Mouse (Mus musculus): ENCODE data around the gene Erich6. TPM values are rescaled to one million over a fixed set of nuclear protein-coding genes. Genes with fewer than 3 reads are reported as not detected.
"Not testable (repeated sequence)": the region's sequence is repeated elsewhere in the genome, so short reads cannot be mapped to it uniquely, and the experiment has no call there.

The Erich6 gene
- polyA plus RNA-seq, 1 experiment from 2014 or later, result not detected

DNA sequence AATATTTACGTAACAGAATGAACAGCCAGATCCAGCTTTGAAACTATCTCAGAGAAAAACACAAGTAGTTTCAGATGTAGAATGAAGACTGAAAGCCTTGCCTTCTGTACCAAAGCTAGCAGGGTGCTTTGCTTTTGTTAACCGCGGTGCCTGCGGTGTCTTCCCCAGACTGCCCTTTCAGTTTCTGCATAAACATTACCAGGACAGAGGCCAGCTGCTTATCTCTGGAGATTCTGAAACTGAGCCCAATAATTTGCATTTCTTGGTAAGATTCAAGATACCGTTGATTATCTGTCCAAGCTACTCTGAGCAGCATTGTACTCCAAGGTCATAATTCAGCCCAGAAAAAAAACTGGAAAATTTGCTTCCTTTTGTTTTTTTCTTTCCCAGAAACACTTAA, 43.4 kb downstream of the Erich6 start:
- no peaks in the 10 kb centered on the region for H3K4me1 ChIP-seq (ENCODE audit: control insufficient read depth, insufficient read depth, low read length)
- H3K4me2 ChIP-seq (ENCODE audit: low read depth, low read length), result no peak overlapping the region
- no peak overlapping the region for H3K4me3 ChIP-seq (ENCODE audit: low read length)
- ATAC-seq, result no peak
- no peaks in the 10 kb centered on the region for H3K9me3 ChIP-seq (ENCODE audit: control insufficient read depth, low read length)
- no peak overlapping the region for H3K9ac ChIP-seq (ENCODE audit: low read depth, low read length)
- 52% methylated on average over 5 of the region's 5 CpGs for WGBS
- no peaks in the 10 kb centered on the region; the same call in 1 of the 2 replicates for H3K36me3 ChIP-seq (ENCODE audit: control insufficient read depth, insufficient read depth, low read length)
- H3K27ac ChIP-seq (ENCODE audit: low read length), result no peak overlapping the region
- no peaks in the 10 kb centered on the region for H3K27me3 ChIP-seq (replicated peaks; ENCODE audit: control insufficient read depth, insufficient read depth, low read length)

DNA sequence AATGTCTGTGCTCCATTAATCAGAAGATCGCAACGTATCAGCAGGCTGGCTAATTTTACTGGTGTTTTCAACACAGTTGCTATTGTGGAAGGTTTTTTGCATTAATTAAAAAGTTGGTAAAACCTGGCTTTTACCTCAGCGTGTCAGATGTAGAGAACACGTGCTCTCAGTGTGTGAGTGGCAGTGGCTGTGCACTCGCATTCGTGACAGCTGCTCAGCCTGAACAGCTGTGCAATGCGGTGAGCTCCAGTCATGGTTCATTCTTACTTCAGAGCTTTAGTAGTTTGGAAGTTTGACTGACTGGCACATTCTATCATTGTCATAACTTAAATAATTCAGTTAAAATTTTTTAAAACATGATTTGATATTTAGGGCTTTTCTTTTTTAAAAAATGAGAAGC, 44.3 kb downstream of the Erich6 start:
- not testable (repeated sequence) for H3K27me3 ChIP-seq (replicated peaks; ENCODE audit: control insufficient read depth, insufficient read depth, low read length); H3K9me3 ChIP-seq (ENCODE audit: control insufficient read depth, low read length); H3K4me1 ChIP-seq (ENCODE audit: control insufficient read depth, insufficient read depth, low read length); H3K36me3 ChIP-seq (ENCODE audit: control insufficient read depth, insufficient read depth, low read length); ATAC-seq; H3K4me3 ChIP-seq (ENCODE audit: low read length); H3K9ac ChIP-seq (ENCODE audit: low read depth, low read length); H3K4me2 ChIP-seq (ENCODE audit: low read depth, low read length); H3K27ac ChIP-seq (ENCODE audit: low read length)
- 76% methylated on average over 7 of the region's 7 CpGs for WGBS

DNA sequence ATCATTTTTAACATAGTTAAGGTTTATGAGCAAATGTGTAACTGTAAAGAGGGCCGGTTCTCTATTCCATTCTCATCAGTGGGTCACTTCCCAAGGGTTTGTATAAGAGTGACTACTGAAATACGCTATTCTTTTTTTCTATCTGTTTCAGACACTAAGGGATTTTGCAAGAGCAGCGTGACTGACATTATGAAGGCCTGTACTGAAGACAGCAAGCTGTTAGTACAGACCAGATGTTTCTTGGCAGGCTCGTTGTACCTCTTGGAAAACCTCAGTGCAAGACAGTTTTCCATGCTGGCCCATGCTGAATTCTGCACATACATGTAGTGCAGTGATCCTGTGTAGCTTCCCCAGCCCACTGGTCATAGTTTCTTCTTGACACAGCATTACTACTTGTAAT, 46.5 kb downstream of the Erich6 start:
- not testable (repeated sequence) for H3K9me3 ChIP-seq (ENCODE audit: control insufficient read depth, low read length); H3K27me3 ChIP-seq (replicated peaks; ENCODE audit: control insufficient read depth, insufficient read depth, low read length); H3K4me3 ChIP-seq (ENCODE audit: low read length); H3K36me3 ChIP-seq (ENCODE audit: control insufficient read depth, insufficient read depth, low read length); ATAC-seq; H3K4me2 ChIP-seq (ENCODE audit: low read depth, low read length); H3K4me1 ChIP-seq (ENCODE audit: control insufficient read depth, insufficient read depth, low read length); H3K9ac ChIP-seq (ENCODE audit: low read depth, low read length); H3K27ac ChIP-seq (ENCODE audit: low read length)
- WGBS, result 78% methylated on average over 4 of the region's 4 CpGs

DNA sequence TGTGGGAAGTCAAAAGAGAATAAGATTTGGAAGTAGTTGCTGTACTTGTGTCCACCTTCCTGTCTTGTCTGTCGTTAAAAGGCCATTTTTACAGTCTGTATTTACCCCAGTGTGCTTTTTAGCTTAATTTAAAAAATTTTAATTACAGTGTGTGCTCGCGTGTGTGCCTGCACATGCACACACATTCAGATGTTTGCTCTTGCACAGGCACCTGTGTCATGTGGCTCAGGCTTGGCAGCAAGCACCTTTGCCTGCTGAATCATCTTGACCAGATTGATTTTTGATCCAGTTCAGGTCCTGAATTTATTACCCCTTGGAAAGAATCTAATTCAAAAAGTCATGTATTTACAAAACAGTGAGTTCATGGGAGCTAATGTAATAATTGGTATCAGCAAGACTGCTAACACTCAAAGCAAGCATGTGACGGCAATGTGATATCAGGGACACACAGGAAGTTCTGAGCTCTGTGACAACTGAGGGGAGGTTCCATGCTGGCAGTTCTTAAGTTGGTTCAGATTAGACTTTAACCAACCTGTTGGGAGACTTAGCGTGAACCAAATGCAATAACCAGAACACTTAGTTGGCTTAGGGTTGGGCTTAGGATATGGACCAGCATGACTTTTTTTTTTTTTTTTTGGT, 54.1 kb downstream of the Erich6 start:
- no peaks in the 10 kb centered on the region for H3K27me3 ChIP-seq (replicated peaks; ENCODE audit: control insufficient read depth, insufficient read depth, low read length)
- no peak overlapping the region for H3K9ac ChIP-seq (ENCODE audit: low read depth, low read length)
- H3K36me3 ChIP-seq (ENCODE audit: control insufficient read depth, insufficient read depth, low read length), result 0 out of 2 replicates have a peak, but pooled peaks cover 2% of the 10 kb centered on the region
- H3K9me3 ChIP-seq (ENCODE audit: control insufficient read depth, low read length), result no peaks in the 10 kb centered on the region
- peak overlapping the region; percentile 20; the same call in 1 of the 2 replicates for H3K27ac ChIP-seq (ENCODE audit: low read length)
- no peak overlapping the region for H3K4me3 ChIP-seq (ENCODE audit: low read length)
- H3K4me2 ChIP-seq (ENCODE audit: low read depth, low read length), result no peak overlapping the region
- ATAC-seq, result peak; percentile 77
- 81% methylated on average over 5 of the region's 5 CpGs for WGBS
- H3K4me1 ChIP-seq (ENCODE audit: control insufficient read depth, insufficient read depth, low read length), result peaks cover 10% of the 10 kb centered on the region

DNA sequence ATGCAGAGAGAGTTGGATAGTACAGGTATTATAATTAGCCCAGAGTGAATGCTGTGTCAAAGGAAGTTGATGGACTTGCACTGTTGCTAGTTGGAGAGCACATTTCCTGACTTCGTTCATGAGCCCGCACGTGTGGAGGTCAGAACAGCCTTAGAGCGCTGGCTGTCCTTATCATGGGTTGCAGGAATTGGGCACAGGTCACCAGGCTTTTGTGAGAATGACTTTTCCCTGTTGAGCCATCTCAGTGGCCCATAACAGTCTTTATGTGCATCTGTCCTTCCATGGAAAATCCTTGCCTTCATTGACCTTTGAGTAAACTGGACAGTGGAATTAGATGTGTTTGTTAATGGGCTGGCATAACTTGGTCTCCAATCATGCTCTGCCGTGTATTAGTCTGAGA, 54.7 kb downstream of the Erich6 start:
- no peaks in the 10 kb centered on the region for H3K9me3 ChIP-seq (ENCODE audit: control insufficient read depth, low read length)
- H3K4me2 ChIP-seq (ENCODE audit: low read depth, low read length), result no peak overlapping the region
- H3K27me3 ChIP-seq (replicated peaks; ENCODE audit: control insufficient read depth, insufficient read depth, low read length), result no peaks in the 10 kb centered on the region
- H3K27ac ChIP-seq (ENCODE audit: low read length), result peak overlapping the region; percentile 20; the same call in 1 of the 2 replicates
- peaks cover 11% of the 10 kb centered on the region for H3K4me1 ChIP-seq (ENCODE audit: control insufficient read depth, insufficient read depth, low read length)
- no peak for ATAC-seq
- no peak overlapping the region for H3K4me3 ChIP-seq (ENCODE audit: low read length)
- no peak overlapping the region for H3K9ac ChIP-seq (ENCODE audit: low read depth, low read length)
- 70% methylated on average over 5 of the region's 5 CpGs for WGBS
- H3K36me3 ChIP-seq (ENCODE audit: control insufficient read depth, insufficient read depth, low read length), result 0 out of 2 replicates have a peak, but pooled peaks cover 2% of the 10 kb centered on the region

DNA sequence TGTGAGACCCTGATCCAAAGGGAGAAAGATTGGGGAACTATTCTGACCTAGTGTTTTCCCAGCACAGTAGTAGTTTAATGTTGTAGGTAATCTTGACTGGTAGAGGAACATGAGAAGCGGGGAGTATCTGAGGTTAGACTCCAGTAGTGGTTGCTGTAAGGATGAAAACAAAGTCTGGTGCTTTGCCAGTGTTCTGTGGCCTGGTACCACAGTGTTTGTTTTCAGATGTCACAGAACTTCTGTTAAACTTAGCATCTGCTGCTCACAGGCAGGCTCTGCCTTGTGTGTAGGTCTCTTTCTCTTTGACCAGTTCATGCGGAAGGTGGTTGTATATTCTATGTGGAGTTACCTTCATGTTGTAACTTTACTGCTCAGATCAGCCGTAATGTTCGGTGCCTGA, 55.5 kb downstream of the Erich6 start:
- Histone ChIP-seq H3K4me2 (ENCODE audit: low read depth, low read length) (no peak overlapping the region), H3K27me3 (replicated peaks; ENCODE audit: control insufficient read depth, insufficient read depth, low read length) (no peaks in the 10 kb centered on the region), H3K4me1 (ENCODE audit: control insufficient read depth, insufficient read depth, low read length) (peaks cover 11% of the 10 kb centered on the region), H3K27ac (ENCODE audit: low read length) (no peak overlapping the region), H3K36me3 (ENCODE audit: control insufficient read depth, insufficient read depth, low read length) (0 out of 2 replicates have a peak, but pooled peaks cover 2% of the 10 kb centered on the region), H3K9ac (ENCODE audit: low read depth, low read length) (no peak overlapping the region), H3K9me3 (ENCODE audit: control insufficient read depth, low read length) (no peaks in the 10 kb centered on the region), H3K4me3 (ENCODE audit: low read length) (no peak overlapping the region)
- no peak for ATAC-seq
- 65% methylated on average over 4 of the region's 4 CpGs for WGBS

DNA sequence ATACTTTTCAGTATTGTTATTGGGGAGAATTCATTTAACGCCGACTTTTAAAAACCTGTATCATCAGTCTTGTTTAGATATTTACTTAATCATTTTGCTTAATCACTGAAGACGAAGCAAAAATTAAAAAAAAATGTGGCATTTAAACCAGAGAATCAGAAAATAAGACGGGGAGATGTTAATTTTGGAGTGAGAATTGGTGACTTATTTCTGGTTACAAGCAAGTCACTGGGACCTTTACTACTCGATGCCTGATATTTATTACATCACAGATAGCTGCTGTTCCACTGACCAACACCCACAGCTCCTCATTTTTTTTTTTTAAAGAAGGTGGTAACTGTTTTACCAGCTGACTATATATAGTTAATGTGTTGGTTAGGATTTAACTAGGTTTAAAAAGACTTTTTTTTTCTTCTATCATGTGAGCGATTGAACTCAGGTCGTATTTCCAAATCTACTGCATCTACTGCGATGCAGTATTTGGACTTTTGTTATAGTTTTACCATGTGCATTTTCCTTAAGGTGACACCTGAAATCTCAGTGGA, 59.4 kb downstream of the Erich6 start:
- Histone ChIP-seq H3K4me2 (ENCODE audit: low read depth, low read length) (peak overlapping the region; percentile 46), H3K27ac (ENCODE audit: low read length) (no peak overlapping the region; the same call in 1 of the 2 replicates)
- WGBS, result 12% methylated on average over 8 of the region's 8 CpGs

DNA sequence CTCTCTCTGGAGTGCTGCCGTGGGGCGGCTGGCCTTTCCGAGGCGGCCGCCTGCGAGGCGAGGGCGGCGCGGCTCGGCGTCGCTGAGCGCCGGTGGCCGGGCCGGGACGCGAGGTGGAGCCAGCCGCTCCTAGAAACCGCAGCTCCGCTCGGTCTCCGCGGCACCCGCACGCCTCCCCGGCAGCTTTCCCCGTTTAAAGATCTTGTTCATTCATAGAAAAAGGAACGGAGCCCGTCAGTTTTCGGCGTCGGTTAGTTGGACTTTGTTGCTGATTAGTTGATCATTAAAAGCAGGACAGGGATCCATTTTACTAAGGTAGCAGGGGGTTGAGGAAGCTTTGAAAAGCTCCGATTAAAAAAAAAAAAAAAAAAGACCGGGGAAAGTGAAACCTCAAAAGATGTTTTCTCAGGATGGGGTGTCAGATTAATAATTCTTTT, 59.9 kb downstream of the Erich6 start:
- Histone ChIP-seq H3K4me3 (ENCODE audit: low read length) (peak overlapping the region; percentile 95), H3K4me2 (ENCODE audit: low read depth, low read length) (peak overlapping the region; percentile 37; the same call in 1 of the 2 replicates), H3K27me3 (replicated peaks; ENCODE audit: control insufficient read depth, insufficient read depth, low read length) (no peaks in the 10 kb centered on the region), H3K36me3 (ENCODE audit: control insufficient read depth, insufficient read depth, low read length) (no peaks in the 10 kb centered on the region), H3K9me3 (ENCODE audit: control insufficient read depth, low read length) (no peaks in the 10 kb centered on the region), H3K9ac (ENCODE audit: low read depth, low read length) (peak overlapping the region; percentile 100), H3K27ac (ENCODE audit: low read length) (peak overlapping the region; percentile 100), H3K4me1 (ENCODE audit: control insufficient read depth, insufficient read depth, low read length) (peaks cover 11% of the 10 kb centered on the region)
- ATAC-seq, result peak; percentile 82
- WGBS, result under 1% methylated on average over 28 of the region's 36 CpGs

More for the DNA sequence above, 59.4 kb downstream of the Erich6 start:
- H3K36me3 ChIP-seq (ENCODE audit: control insufficient read depth, insufficient read depth, low read length), result no peaks in the 10 kb centered on the region
- H3K9ac ChIP-seq (ENCODE audit: low read depth, low read length), result peak overlapping the region; percentile 100
- H3K27me3 ChIP-seq (replicated peaks; ENCODE audit: control insufficient read depth, insufficient read depth, low read length), result no peaks in the 10 kb centered on the region
- no peak; the same call in 1 of the 2 replicates for ATAC-seq
- H3K4me3 ChIP-seq (ENCODE audit: low read length), result peak overlapping the region; percentile 95
- peaks cover 11% of the 10 kb centered on the region for H3K4me1 ChIP-seq (ENCODE audit: control insufficient read depth, insufficient read depth, low read length)
- no peaks in the 10 kb centered on the region for H3K9me3 ChIP-seq (ENCODE audit: control insufficient read depth, low read length)

DNA sequence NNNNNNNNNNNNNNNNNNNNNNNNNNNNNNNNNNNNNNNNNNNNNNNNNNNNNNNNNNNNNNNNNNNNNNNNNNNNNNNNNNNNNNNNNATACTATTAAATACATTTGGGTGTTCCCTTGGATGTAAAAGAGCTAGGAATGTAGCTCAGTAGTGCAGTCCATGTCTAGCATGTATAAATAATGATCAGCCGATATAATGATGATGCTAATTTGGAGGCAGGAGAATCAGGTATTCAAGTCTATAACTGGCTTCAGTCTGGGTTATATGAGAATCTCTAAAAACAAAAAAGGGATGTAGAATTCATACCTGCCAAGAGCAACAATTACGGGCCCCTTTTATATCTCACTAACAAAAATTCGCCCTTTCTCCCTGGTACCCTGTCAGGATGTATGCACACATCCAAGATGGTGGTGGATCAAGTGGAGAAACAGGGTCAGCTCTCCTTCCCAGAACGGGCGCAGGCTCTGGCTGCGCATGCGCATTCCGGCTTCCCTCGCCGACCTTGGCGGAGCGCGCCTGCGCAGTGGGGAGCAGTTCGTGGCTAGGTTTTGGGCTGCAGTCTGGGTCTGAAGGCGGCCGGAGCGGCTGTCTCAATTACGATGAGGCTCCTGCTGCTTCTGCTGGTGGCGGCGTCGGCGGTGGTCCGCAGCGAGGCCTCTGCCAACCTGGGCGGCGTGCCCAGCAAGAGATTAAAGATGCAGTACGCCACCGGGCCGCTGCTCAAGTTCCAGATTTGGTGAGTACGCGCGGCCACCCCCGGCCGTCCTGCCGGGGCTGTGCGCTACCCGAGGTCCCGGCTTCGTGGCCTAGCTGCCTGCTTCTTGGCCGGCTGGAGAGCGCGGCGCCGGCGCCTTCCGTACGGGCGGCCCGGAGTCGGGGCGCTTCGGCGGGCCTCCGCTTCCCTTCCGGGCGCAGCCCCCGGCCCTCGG, 60.6 kb downstream of the Erich6 start, which contains the start of gene Selenot:
Gene Selenot (plus strand): TSS at position 500 of the 930 bp plus-strand sequence.
- Histone ChIP-seq H3K4me1 (ENCODE audit: control insufficient read depth, insufficient read depth, low read length) (peaks cover 7% of the 10 kb centered on the region), H3K4me2 (ENCODE audit: low read depth, low read length) (peak within 1 kb of the TSS; percentile 46), H3K9ac (ENCODE audit: low read depth, low read length) (peak within 1 kb of the TSS; percentile 100), H3K9me3 (ENCODE audit: control insufficient read depth, low read length) (no peaks in the 10 kb centered on the region), H3K36me3 (ENCODE audit: control insufficient read depth, insufficient read depth, low read length) (no peaks in the 10 kb centered on the region), H3K4me3 (ENCODE audit: low read length) (peak within 1 kb of the TSS; percentile 95), H3K27me3 (replicated peaks; ENCODE audit: control insufficient read depth, insufficient read depth, low read length) (no peaks in the 10 kb centered on the region), H3K27ac (ENCODE audit: low read length) (peak within 1 kb of the TSS; percentile 100)
- ATAC-seq, result peak; percentile 92
- WGBS, result 2% methylated on average over 58 of the region's 59 CpGs

Data from intestine, embryonic 16.5 days (tissue).